Mouse (Mus musculus) forebrain, embryonic 14.5 days (tissue): Measurements from ENCODE around the gene Gmfb. TPM values are rescaled to one million over a fixed set of nuclear protein-coding genes. Genes with fewer than 3 reads are reported as not detected.
"Not testable (repeated sequence)": the region's sequence is repeated elsewhere in the genome, so short reads cannot be mapped to it uniquely, and the experiment has no call there.

Source experiments
- ATAC-seq: fragments of 200-750 bp; cut with Nextera tagmentation; 2 replicates; pipeline ENCODE4 v1.8.0; 2017; ENCODE audit warnings: mild to moderate bottlenecking, moderate library complexity
- DNase-seq: peaks from one replicate; pipeline ENCODE4 v3.0.0-alpha.2; 2015; ENCODE audit warnings: low spot score
- H3K27ac ChIP-seq: fragments of 300-500 bp; sonication (generic); 2 replicates; pipeline ENCODE4 v1.5.1; 2014; ENCODE audit warnings: low read depth, mild to moderate bottlenecking, control low read depth, low read length, moderate library complexity
- H3K27me3 ChIP-seq: fragments of 300-500 bp; sonication (generic); replicated peaks from 2 replicates; pipeline ENCODE4 v1.6.1; 2014; ENCODE audit warnings: low read length, control low read depth, mixed read lengths; ENCODE audit not compliant: control insufficient read depth, insufficient read depth
- H3K36me3 ChIP-seq: fragments of 300-500 bp; sonication (generic); 2 replicates; pipeline ENCODE4 v1.6.1; 2014; ENCODE audit warnings: low read length, control low read depth; ENCODE audit not compliant: control insufficient read depth, insufficient read depth
- H3K4me1 ChIP-seq: fragments of 300-500 bp; sonication (generic); 2 replicates; pipeline ENCODE4 v1.6.1; 2014; ENCODE audit warnings: antibody characterized with exemption, low read length, control low read depth; ENCODE audit not compliant: control insufficient read depth, insufficient read depth
- H3K4me2 ChIP-seq: fragments of 300-500 bp; sonication (generic); 2 replicates; pipeline ENCODE4 v1.6.1; 2014; ENCODE audit warnings: mild to moderate bottlenecking, control low read depth, low read length
- H3K4me3 ChIP-seq: fragments of 300-500 bp; sonication (generic); 2 replicates; pipeline ENCODE4 v1.5.1; 2014; ENCODE audit warnings: low read depth, low read length, control low read depth
- H3K9ac ChIP-seq: fragments of 300-500 bp; sonication (generic); 2 replicates; pipeline ENCODE4 v1.6.1; 2014; ENCODE audit warnings: mild to moderate bottlenecking, low read length, control low read depth, moderate library complexity
- H3K9me3 ChIP-seq: fragments of 300-500 bp; sonication (generic); replicated peaks from 2 replicates; pipeline ENCODE4 v1.6.1; 2016; ENCODE audit warnings: low read length, control low read depth, mixed read lengths; ENCODE audit not compliant: control insufficient read depth
- WGBS: fragments of 180-500 bp; shearing (Covaris S2); extraction: QIAGEN DNeasy Blood & Tissue Kit; methylation state at CpG from one replicate; pipeline ENCODE4 v1.1.7; 2014; 5-methylcytosine and 5-hydroxymethylcytosine counted together
- polyA plus RNA-seq: library from polyadenylated mRNA; unstranded; fragments of >200 nt; fragmentation: Nextera tagmentation; extraction: Ambion mirVana; gene quantifications from 2 replicates; pipeline ENCODE4 v1.2.1, GENCODE M21; 2014

Gmfb gene
- polyA plus RNA-seq, 1 experiment from 2014 or later = 107 TPM

- Histone ChIP-seq H3K9me3 (no peaks in the 10 kb centered on the region), H3K27ac (no peak overlapping the region), H3K9ac (peak overlapping the region; percentile 75), H3K4me2 (peak overlapping the region; percentile 76), H3K4me3 (peak overlapping the region; percentile 65), H3K4me1 (0 out of 2 replicates have a peak, but pooled peaks cover 3% of the 10 kb centered on the region), H3K36me3 (no peaks in the 10 kb centered on the region), H3K27me3 (no peaks in the 10 kb centered on the region)
- ATAC-seq = no peak; the same call in 1 of the 2 replicates
- peak; percentile 25 for DNase-seq
- WGBS = 6% methylated on average over 40 of the region's 40 CpGs
Measured at GRCm38 (mm10) chr14:46832354-46833272, 10.6 kb upstream of the Gmfb start.

GRCm38 (mm10) chr14:46831837-46832333 is 9.8 kb upstream of the Gmfb start, which contains the start of gene Cgrrf1:
Gene Cgrrf1, plus strand, starts transcription at chr14:46832125.
- Histone ChIP-seq H3K9ac (peak within 1 kb of the TSS; percentile 75), H3K27ac (no peak within 1 kb of the TSS), H3K9me3 (no peaks in the 10 kb centered on the region), H3K4me3 (peak within 1 kb of the TSS; percentile 65), H3K4me1 (0 out of 2 replicates have a peak, but pooled peaks cover 3% of the 10 kb centered on the region), H3K27me3 (no peaks in the 10 kb centered on the region), H3K36me3 (no peaks in the 10 kb centered on the region), H3K4me2 (peak within 1 kb of the TSS; percentile 76)
- WGBS = under 1% methylated on average over 32 of the region's 32 CpGs
- DNase-seq = peak; percentile 94
- peak; percentile 99 for ATAC-seq

GRCm38 (mm10) chr14:46831295-46831694 is 9.3 kb upstream of the Gmfb start:
- H3K36me3 ChIP-seq = no peaks in the 10 kb centered on the region
- DNase-seq (no peak), ATAC-seq (no peak)
- H3K9ac ChIP-seq = peak overlapping the region; percentile 75; the same call in 1 of the 2 replicates
- WGBS = 5% methylated on average over 4 of the region's 4 CpGs
- peak overlapping the region; percentile 65 for H3K4me3 ChIP-seq
- peak overlapping the region; percentile 76 for H3K4me2 ChIP-seq
- H3K27me3 ChIP-seq = no peaks in the 10 kb centered on the region
- H3K9me3 ChIP-seq = no peaks in the 10 kb centered on the region
- H3K4me1 ChIP-seq = 0 out of 2 replicates have a peak, but pooled peaks cover 3% of the 10 kb centered on the region
- H3K27ac ChIP-seq = no peak overlapping the region

- no peaks in the 10 kb centered on the region for H3K9me3 ChIP-seq
- DNase-seq = no peak
- H3K36me3 ChIP-seq = no peaks in the 10 kb centered on the region
- no peak overlapping the region for H3K4me3 ChIP-seq
- H3K4me2 ChIP-seq = no peak overlapping the region
- H3K9ac ChIP-seq = no peak overlapping the region
- no peaks in the 10 kb centered on the region for H3K27me3 ChIP-seq
- no peak overlapping the region for H3K27ac ChIP-seq
- 65% methylated on average over 1 of the region's 1 CpGs for WGBS
- 0 out of 2 replicates have a peak, but pooled peaks cover 1% of the 10 kb centered on the region for H3K4me1 ChIP-seq
- no peak for ATAC-seq
Measured at GRCm38 (mm10) chr14:46827430-46827829, 5.4 kb upstream of the Gmfb start.

- ATAC-seq (no peak), DNase-seq (no peak)
- Histone ChIP-seq H3K27me3 (no peaks in the 10 kb centered on the region), H3K4me2 (no peak overlapping the region), H3K36me3 (no peaks in the 10 kb centered on the region), H3K4me1 (peaks cover 11% of the 10 kb centered on the region), H3K9ac (no peak overlapping the region), H3K4me3 (no peak overlapping the region), H3K27ac (no peak overlapping the region), H3K9me3 (no peaks in the 10 kb centered on the region)
- WGBS = 81% methylated on average over 2 of the region's 2 CpGs
Measured at GRCm38 (mm10) chr14:46823996-46824395, 2.0 kb upstream of the Gmfb start.

- under 1% methylated on average over 11 of the region's 11 CpGs for WGBS
- H3K9ac ChIP-seq = peak overlapping the region; percentile 85
Measured at GRCm38 (mm10) chr14:46821271-46821872, 670 bp downstream of the Gmfb start.

GRCm38 (mm10) chr14:46819961-46820360 is 2.1 kb downstream of the Gmfb start:
- H3K27me3 ChIP-seq, H3K9me3 ChIP-seq, DNase-seq, ATAC-seq, H3K4me2 ChIP-seq, H3K27ac ChIP-seq, H3K4me3 ChIP-seq, H3K9ac ChIP-seq: not testable (repeated sequence)
- H3K4me1 ChIP-seq = peaks cover 11% of the 10 kb centered on the region
- H3K36me3 ChIP-seq = peaks cover 20% of the 10 kb centered on the region
- WGBS = 93% methylated on average over 5 of the region's 6 CpGs

More at GRCm38 (mm10) chr14:46821271-46821872, 670 bp downstream of the Gmfb start:
- Histone ChIP-seq H3K4me2 (peak overlapping the region; percentile 71), H3K9me3 (no peaks in the 10 kb centered on the region), H3K27ac (peak overlapping the region; percentile 77; the same call in 1 of the 2 replicates), H3K4me3 (peak overlapping the region; percentile 88), H3K36me3 (peaks cover 10% of the 10 kb centered on the region), H3K4me1 (peaks cover 11% of the 10 kb centered on the region), H3K27me3 (no peaks in the 10 kb centered on the region)
- DNase-seq = no peak
- ATAC-seq = no peak; the same call in 1 of the 2 replicates

GRCm38 (mm10) chr14:46818743-46819142 is 3.3 kb downstream of the Gmfb start:
- Histone ChIP-seq H3K9me3 (no peaks in the 10 kb centered on the region), H3K4me2 (no peak overlapping the region), H3K9ac (no peak overlapping the region), H3K27ac (no peak overlapping the region), H3K4me1 (peaks cover 11% of the 10 kb centered on the region), H3K27me3 (no peaks in the 10 kb centered on the region), H3K4me3 (no peak overlapping the region), H3K36me3 (peaks cover 25% of the 10 kb centered on the region)
- 92% methylated on average over 7 of the region's 7 CpGs for WGBS
- ATAC-seq (no peak), DNase-seq (no peak)
